Mouse (Mus musculus) kidney, embryonic 15.5 days (tissue): Measurements from ENCODE around the gene Atg7. TPM values are rescaled to one million over a fixed set of nuclear protein-coding genes. Genes with fewer than 3 reads are reported as not detected.

Experiments
- ATAC-seq: fragments of 200-750 bp; cut with Nextera tagmentation; replicated peaks from 2 replicates; pipeline ENCODE4 v1.8.0; 2017; ENCODE audit warnings: moderate TSS enrichment; ENCODE audit not compliant: low FRiP score
- H3K27ac ChIP-seq: fragments of 300-500 bp; sonication (generic); 2 replicates; pipeline ENCODE4 v1.5.1; 2015; ENCODE audit warnings: mild to moderate bottlenecking, inconsistent platforms
- H3K27me3 ChIP-seq: fragments of 300-500 bp; sonication (generic); 2 replicates; pipeline ENCODE4 v1.6.1; 2015; ENCODE audit warnings: inconsistent platforms
- H3K36me3 ChIP-seq: fragments of 300-500 bp; sonication (generic); 2 replicates; pipeline ENCODE4 v1.6.1; 2015; ENCODE audit warnings: inconsistent platforms
- H3K4me1 ChIP-seq: fragments of 300-500 bp; sonication (generic); 2 replicates; pipeline ENCODE4 v1.6.1; 2015; ENCODE audit warnings: inconsistent platforms
- H3K4me2 ChIP-seq: fragments of 300-500 bp; sonication (generic); 2 replicates; pipeline ENCODE4 v1.6.1; 2015; ENCODE audit warnings: moderate library complexity, mild to moderate bottlenecking, inconsistent platforms
- H3K4me3 ChIP-seq: fragments of 300-500 bp; sonication (generic); replicated peaks from 2 replicates; pipeline ENCODE4 v1.5.1; 2015; ENCODE audit warnings: mild to moderate bottlenecking, inconsistent platforms
- H3K9ac ChIP-seq: fragments of 300-500 bp; sonication (generic); 2 replicates; pipeline ENCODE4 v1.6.1; 2015; ENCODE audit warnings: mild to moderate bottlenecking, inconsistent platforms
- H3K9me3 ChIP-seq: fragments of 300-500 bp; sonication (generic); replicated peaks from 2 replicates; pipeline ENCODE4 v1.6.1; 2016; ENCODE audit warnings: inconsistent platforms
- WGBS: fragments of 180-500 bp; shearing (Covaris S2); methylation state at CpG from one replicate; pipeline ENCODE4 v1.1.7; 2015; ENCODE audit warnings: mixed read lengths; 5-methylcytosine and 5-hydroxymethylcytosine counted together
- polyA plus RNA-seq: library from polyadenylated mRNA; unstranded; fragments of >200 nt; fragmentation: Nextera tagmentation; extraction: Ambion mirVana; gene quantifications from 2 replicates; pipeline ENCODE4 v1.2.1, GENCODE M21; 2015

Atg7 gene
- polyA plus RNA-seq, 1 experiment from 2014 or later, result 23.4 TPM

DNA sequence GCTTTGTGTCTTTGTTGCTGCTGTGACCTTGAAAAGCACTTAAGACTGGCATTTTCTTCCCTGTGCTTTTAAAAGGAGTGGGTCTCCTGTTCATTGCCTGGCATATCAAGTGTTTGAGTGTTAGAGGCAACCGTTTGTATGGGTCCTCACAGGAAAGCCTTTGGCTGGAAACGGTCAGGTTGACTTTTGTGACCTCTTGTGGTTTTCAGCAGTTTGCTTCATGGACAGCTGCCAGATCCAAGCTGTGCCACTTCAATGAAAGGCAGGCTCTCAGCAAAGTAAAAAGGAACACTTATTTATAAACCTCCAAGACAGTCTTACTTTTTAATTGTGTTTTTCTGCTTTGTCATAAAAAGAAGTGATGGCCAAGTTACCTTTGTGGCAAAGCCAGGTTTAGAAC is 47.8 kb downstream of the Atg7 start:
- Histone ChIP-seq H3K9me3 (no peaks in the 10 kb centered on the region), H3K27me3 (no peaks in the 10 kb centered on the region), H3K4me2 (no peak overlapping the region), H3K36me3 (0 out of 2 replicates have a peak, but pooled peaks cover 6% of the 10 kb centered on the region), H3K27ac (no peak overlapping the region), H3K4me3 (no peak overlapping the region), H3K9ac (no peak overlapping the region), H3K4me1 (no peaks in the 10 kb centered on the region)
- ATAC-seq, result no peak
- WGBS, result 23% methylated on average over 2 of the region's 2 CpGs

DNA sequence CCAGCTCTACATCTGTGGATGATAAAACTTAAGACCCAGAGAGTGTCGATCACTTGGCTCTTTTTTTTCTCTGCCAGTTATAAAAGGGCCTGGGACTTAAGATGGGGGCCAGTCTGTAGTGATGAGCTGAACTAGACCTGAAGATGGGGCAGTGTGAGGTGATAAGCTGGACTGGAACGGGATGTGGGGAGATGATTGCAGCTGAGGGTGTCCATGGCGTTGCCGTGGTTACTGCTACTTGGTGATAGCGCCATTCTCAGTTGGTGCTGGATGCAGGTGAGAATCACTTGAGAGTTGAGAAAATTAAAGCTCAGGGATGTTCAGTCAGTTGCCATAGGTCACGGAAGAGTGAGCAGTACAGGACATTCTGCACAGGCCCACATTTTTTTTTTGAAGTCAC is 48.6 kb downstream of the Atg7 start:
- no peak for ATAC-seq
- 89% methylated on average over 6 of the region's 6 CpGs for WGBS
- H3K4me2 ChIP-seq, result no peak overlapping the region

DNA sequence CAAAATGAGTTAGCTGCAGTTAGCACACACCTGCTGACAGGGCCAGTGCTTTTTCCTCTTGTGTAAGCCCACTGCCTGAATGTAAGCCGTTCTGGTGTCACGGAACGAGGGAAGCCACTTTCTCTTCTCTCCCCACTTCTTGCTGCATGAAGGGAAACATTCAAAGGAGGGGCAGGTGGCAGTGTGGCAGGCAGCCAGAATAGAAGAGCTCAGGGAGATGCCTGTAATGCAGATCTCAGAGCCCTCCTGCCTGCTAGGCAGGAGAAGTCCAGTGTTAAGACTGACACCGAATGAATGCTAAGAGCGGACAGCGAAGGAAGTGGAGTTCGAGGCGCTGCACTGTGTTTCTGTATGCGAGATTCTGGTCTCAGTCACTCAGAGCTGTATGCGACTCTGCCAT is 49.8 kb downstream of the Atg7 start:
- no peaks in the 10 kb centered on the region for H3K9me3 ChIP-seq
- H3K9ac ChIP-seq, result no peak overlapping the region
- ATAC-seq, result no peak
- H3K27ac ChIP-seq, result no peak overlapping the region
- H3K36me3 ChIP-seq, result no peaks in the 10 kb centered on the region
- no peak overlapping the region for H3K4me3 ChIP-seq
- no peak overlapping the region for H3K4me2 ChIP-seq
- no peaks in the 10 kb centered on the region for H3K4me1 ChIP-seq
- no peaks in the 10 kb centered on the region for H3K27me3 ChIP-seq
- 93% methylated on average over 10 of the region's 10 CpGs for WGBS

More for the DNA sequence above, 48.6 kb downstream of the Atg7 start:
- Histone ChIP-seq H3K27ac (no peak overlapping the region), H3K27me3 (no peaks in the 10 kb centered on the region), H3K9me3 (no peaks in the 10 kb centered on the region), H3K4me3 (no peak overlapping the region), H3K9ac (no peak overlapping the region), H3K36me3 (no peaks in the 10 kb centered on the region), H3K4me1 (no peaks in the 10 kb centered on the region)

GRCm38 (mm10) chr6:114697646-114698490 is 55.0 kb downstream of the Atg7 start:
- Histone ChIP-seq H3K9ac (no peak overlapping the region), H3K4me3 (no peak overlapping the region), H3K4me1 (no peaks in the 10 kb centered on the region), H3K27me3 (no peaks in the 10 kb centered on the region), H3K27ac (no peak overlapping the region), H3K36me3 (peaks cover 8% of the 10 kb centered on the region; the same call in 1 of the 2 replicates), H3K4me2 (no peak overlapping the region), H3K9me3 (no peaks in the 10 kb centered on the region)
- ATAC-seq, result 0 out of 2 replicates have a peak, but pooled peaks have one; percentile 33
- 48% methylated on average over 9 of the region's 9 CpGs for WGBS

GRCm38 (mm10) chr6:114698578-114698977 is 55.7 kb downstream of the Atg7 start:
- WGBS, result 64% methylated on average over 5 of the region's 5 CpGs
- no peak overlapping the region for H3K4me3 ChIP-seq
- no peak overlapping the region for H3K9ac ChIP-seq
- H3K27ac ChIP-seq, result no peak overlapping the region
- peaks cover 8% of the 10 kb centered on the region; the same call in 1 of the 2 replicates for H3K36me3 ChIP-seq
- no peaks in the 10 kb centered on the region for H3K4me1 ChIP-seq
- H3K27me3 ChIP-seq, result no peaks in the 10 kb centered on the region
- no peak for ATAC-seq
- no peaks in the 10 kb centered on the region for H3K9me3 ChIP-seq
- H3K4me2 ChIP-seq, result no peak overlapping the region

DNA sequence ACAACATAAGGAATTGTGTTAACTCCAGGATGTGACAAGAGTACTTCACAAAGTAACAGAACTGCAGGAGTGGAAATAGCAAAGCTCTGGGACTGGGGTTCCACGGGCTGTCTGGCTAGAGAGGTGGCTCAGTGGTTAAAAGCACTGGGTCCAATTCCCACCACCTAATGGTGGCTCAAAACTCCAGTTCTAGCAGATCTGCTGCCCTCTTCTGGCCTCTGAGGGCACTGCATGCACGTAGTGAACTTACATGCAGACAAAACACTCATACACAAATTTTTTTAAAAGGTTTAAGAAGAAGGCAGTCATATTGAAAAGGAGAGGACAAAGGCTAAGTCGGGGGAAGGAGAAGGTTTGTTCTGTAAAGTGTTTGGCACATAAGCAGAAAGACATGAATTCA is 57.8 kb downstream of the Atg7 start:
- Histone ChIP-seq H3K9ac (no peak overlapping the region), H3K4me1 (no peaks in the 10 kb centered on the region), H3K27ac (no peak overlapping the region), H3K4me2 (no peak overlapping the region), H3K9me3 (no peaks in the 10 kb centered on the region), H3K27me3 (no peaks in the 10 kb centered on the region), H3K4me3 (no peak overlapping the region), H3K36me3 (peaks cover 8% of the 10 kb centered on the region; the same call in 1 of the 2 replicates)
- WGBS, result 78% methylated on average over 3 of the region's 3 CpGs
- ATAC-seq, result no peak

- 83% methylated on average over 3 of the region's 3 CpGs for WGBS
- Histone ChIP-seq H3K4me1 (no peaks in the 10 kb centered on the region), H3K9me3 (no peaks in the 10 kb centered on the region), H3K36me3 (peaks cover 7% of the 10 kb centered on the region), H3K27me3 (no peaks in the 10 kb centered on the region), H3K4me2 (no peak overlapping the region), H3K9ac (no peak overlapping the region), H3K27ac (no peak overlapping the region), H3K4me3 (no peak overlapping the region)
- ATAC-seq, result no peak
Observed at GRCm38 (mm10) chr6:114707032-114707431, 64.1 kb downstream of the Atg7 start.

- 39% methylated on average over 4 of the region's 4 CpGs for whole genome bisulfite sequencing
- Histone ChIP-seq H3K9me3 (no peaks in the 10 kb centered on the region), H3K36me3 (peaks cover 3% of the 10 kb centered on the region; the same call in 1 of the 2 replicates), H3K4me2 (no peak overlapping the region), H3K4me1 (peaks cover 12% of the 10 kb centered on the region), H3K27ac (no peak overlapping the region), H3K27me3 (no peaks in the 10 kb centered on the region), H3K4me3 (no peak overlapping the region), H3K9ac (no peak overlapping the region)
- no peak for ATAC-seq
Observed at GRCm38 (mm10) chr6:114712242-114713050, 69.5 kb downstream of the Atg7 start.

- H3K27ac ChIP-seq, result no peak overlapping the region
- no peak overlapping the region for H3K4me3 ChIP-seq
- no peaks in the 10 kb centered on the region for H3K9me3 ChIP-seq
- no peak overlapping the region for H3K9ac ChIP-seq
- H3K4me1 ChIP-seq, result peaks cover 12% of the 10 kb centered on the region
- no peak for ATAC-seq
- H3K27me3 ChIP-seq, result no peaks in the 10 kb centered on the region
- peaks cover 3% of the 10 kb centered on the region; the same call in 1 of the 2 replicates for H3K36me3 ChIP-seq
- 66% methylated on average over 3 of the region's 3 CpGs for WGBS
- no peak overlapping the region for H3K4me2 ChIP-seq
Observed at GRCm38 (mm10) chr6:114713538-114713937, 70.6 kb downstream of the Atg7 start.

DNA sequence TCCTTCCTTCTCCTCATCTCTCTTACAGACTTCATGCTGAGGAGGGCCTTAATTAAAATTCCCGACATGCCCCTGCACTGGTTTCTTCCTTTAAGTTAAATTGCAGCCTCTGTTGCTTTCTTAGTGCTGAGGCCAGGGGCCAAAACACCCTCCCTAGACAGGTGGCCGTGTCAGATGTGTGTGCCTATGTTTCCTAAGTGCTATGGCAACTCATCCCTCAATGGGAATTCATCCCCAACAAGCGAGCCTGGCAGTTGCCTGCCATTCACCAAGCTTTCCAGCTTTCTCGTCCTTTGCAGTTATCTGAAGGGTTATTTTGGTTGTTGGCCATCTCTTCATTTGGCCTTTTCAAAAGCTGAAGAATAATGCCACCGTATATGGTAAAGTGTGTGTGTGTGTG is 71.8 kb downstream of the Atg7 start:
- ATAC-seq, result no peak
- H3K4me1 ChIP-seq, result peaks cover 22% of the 10 kb centered on the region
- H3K4me2 ChIP-seq, result no peak overlapping the region
- H3K27me3 ChIP-seq, result no peaks in the 10 kb centered on the region
- WGBS, result 45% methylated on average over 5 of the region's 5 CpGs
- H3K36me3 ChIP-seq, result no peaks in the 10 kb centered on the region
- no peaks in the 10 kb centered on the region for H3K9me3 ChIP-seq
- H3K4me3 ChIP-seq, result no peak overlapping the region
- no peak overlapping the region for H3K9ac ChIP-seq
- H3K27ac ChIP-seq, result no peak overlapping the region

DNA sequence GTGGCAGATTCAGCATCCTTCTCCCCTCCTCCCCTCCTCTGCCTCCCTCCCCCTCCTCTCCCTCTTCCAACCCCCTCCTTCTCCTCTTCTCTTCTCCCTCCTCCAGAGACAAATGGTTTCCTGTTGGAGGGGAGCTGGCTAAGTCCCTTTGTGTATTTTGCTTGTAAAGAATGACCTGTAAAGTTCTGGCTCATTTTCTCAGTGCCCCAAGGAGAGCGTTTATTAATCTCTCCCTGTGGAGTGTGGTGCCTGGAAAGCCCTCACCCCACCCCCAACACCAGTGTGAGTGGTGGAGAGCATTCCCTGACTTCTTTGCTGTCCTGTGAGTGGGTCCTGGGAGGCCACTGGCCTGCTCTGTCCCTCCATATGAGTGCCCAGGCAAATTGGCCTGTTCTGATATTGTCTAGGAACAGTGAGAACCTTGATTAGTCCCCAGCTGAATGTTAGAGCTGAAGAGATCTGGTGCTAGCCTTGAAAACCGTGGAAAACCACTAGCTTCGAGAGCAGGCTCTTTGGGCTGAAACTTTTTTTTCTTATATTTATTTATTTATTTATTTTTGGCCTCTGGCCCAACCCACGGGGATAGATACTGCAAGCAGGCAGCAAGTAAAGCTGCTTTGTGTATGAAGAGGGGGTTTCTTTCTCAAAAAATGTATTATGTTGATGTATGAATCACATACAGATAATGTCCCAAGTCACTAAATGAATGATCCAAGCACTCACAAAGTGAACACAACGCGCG is 72.6 kb downstream of the Atg7 start:
- H3K4me3 ChIP-seq, result no peak overlapping the region
- WGBS, result 57% methylated on average over 7 of the region's 7 CpGs
- H3K4me1 ChIP-seq, result peaks cover 25% of the 10 kb centered on the region
- no peak overlapping the region for H3K9ac ChIP-seq
- no peaks in the 10 kb centered on the region for H3K9me3 ChIP-seq
- peak overlapping the region; percentile 72 for H3K27ac ChIP-seq
- no peaks in the 10 kb centered on the region for H3K36me3 ChIP-seq
- H3K27me3 ChIP-seq, result no peaks in the 10 kb centered on the region
- no peak for ATAC-seq
- no peak overlapping the region for H3K4me2 ChIP-seq
